Mouse (Mus musculus) G1E-ER4 (cell line): ENCODE results near the gene Lhx4. TPM values are rescaled to one million over a fixed set of nuclear protein-coding genes. Genes with fewer than 3 reads are reported as not detected.

Experiments used
- GATA1 ChIP-seq: IDR thresholded peaks from one replicate; pipeline ENCODE4 v1.8.0; 2012; ENCODE audit warnings: low read length, inconsistent platforms
- polyA plus RNA-seq: library from polyadenylated mRNA; stranded (reverse); fragments of >175 nt; gene quantifications from 2 replicates; pipeline ENCODE4 v1.2.3, GENCODE M21; 2012

Gene Lhx4
- polyA plus RNA-seq, 1 experiment: not detected

- no peak for TF ChIP-seq GATA1
Measured at GRCm38 (mm10) chr1:155757621-155758020, 6.1 kb upstream of the Lhx4 start.

- TF ChIP-seq GATA1: no peak
Measured at GRCm38 (mm10) chr1:155753411-155753810, 1.9 kb upstream of the Lhx4 start.

GRCm38 (mm10) chr1:155750517-155751178, 836 bp downstream of the Lhx4 start:
- no peak for TF ChIP-seq GATA1

GRCm38 (mm10) chr1:155747911-155748310, 3.6 kb downstream of the Lhx4 start:
- no peak for TF ChIP-seq GATA1

- no peak for TF ChIP-seq GATA1
Measured at GRCm38 (mm10) chr1:155747011-155747410, 4.5 kb downstream of the Lhx4 start.

GRCm38 (mm10) chr1:155742411-155743363, 8.8 kb downstream of the Lhx4 start:
- no peak for TF ChIP-seq GATA1

GRCm38 (mm10) chr1:155741988-155742387, 9.5 kb downstream of the Lhx4 start:
- no peak for TF ChIP-seq GATA1

GRCm38 (mm10) chr1:155741378-155741945, 10.0 kb downstream of the Lhx4 start:
- no peak for TF ChIP-seq GATA1

- TF ChIP-seq GATA1: no peak
Measured at GRCm38 (mm10) chr1:155740622-155741377, 10.7 kb downstream of the Lhx4 start.

- TF ChIP-seq GATA1: no peak
Measured at GRCm38 (mm10) chr1:155737809-155738383, 13.6 kb downstream of the Lhx4 start.

- no peak for TF ChIP-seq GATA1
Measured at GRCm38 (mm10) chr1:155737017-155737808, 14.3 kb downstream of the Lhx4 start.

GRCm38 (mm10) chr1:155736096-155736825, 15.2 kb downstream of the Lhx4 start:
- TF ChIP-seq GATA1: no peak

- TF ChIP-seq GATA1: no peak
Measured at GRCm38 (mm10) chr1:155731156-155731555, 20.3 kb downstream of the Lhx4 start.
